Mouse (Mus musculus) left cerebral cortex, postnatal 10 days (tissue): ENCODE measurements around the gene Pomt1. TPM values are rescaled to one million over a fixed set of nuclear protein-coding genes. Genes with fewer than 3 reads are reported as not detected.
A peak's percentile ranks its signal among the peaks of the same experiment; 100 is the strongest.

Experiments used
- DNase-seq, 2 experiments: peaks; one replicate each; pipeline ENCODE4 v3.0.0; 2021 to 2022; ENCODE audit warnings: low spot score in 2 of 2, mixed read lengths in 1 of 2; ENCODE audit errors: extremely low spot score in 1 of 2
- intact Hi-C: fragments of 180-260 bp; cut with DNase I; formaldehyde crosslinking; loops from one replicate; pipeline ENCODE4 v1.15.1; 2025
- total RNA-seq, 2 experiments: library from RNA; stranded (reverse); gene quantifications; 2 replicates each; pipeline ENCODE4 v1.2.3; 2021

Pomt1 gene
- total RNA-seq, 2 experiments from 2014 or later, result 27.2 to 29.0 TPM

DNA sequence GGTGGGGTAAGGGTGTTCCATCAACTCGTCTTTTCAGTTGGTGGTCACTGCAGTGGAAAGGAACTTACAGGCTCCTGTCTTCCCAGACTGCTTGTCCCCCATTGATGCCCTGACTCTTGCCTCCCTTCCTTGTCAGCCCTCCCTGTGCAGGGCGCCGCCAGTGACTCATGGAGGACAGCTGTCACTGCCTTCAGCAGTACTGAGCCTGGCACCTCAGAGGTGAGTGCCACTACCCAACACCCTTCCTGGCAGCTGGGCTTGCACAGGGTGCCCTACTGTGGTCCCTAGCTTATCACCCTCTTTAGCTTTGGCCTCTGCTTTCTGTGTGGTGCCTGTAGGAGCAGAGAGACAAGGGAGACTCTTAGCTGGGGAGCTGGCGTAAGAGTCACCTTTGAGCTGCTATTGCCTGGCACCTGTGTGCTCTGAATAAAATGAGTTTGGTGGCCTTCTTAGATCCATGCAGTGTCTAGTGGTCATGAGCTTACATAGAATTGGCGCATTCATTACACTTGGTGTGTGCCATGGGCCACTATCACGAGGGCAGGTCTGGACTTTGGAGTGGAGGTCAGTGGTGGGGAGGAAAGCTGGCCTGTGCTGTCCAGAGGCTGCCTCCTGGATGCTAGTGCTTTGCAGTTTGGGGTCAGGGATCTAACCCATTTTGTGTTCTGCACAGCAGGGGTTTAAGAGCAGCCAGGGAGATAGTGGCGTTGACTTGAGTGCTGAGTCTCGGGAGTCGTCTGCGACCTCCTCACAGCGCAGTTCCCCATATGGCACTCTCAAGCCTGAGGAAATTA lies 17.7 kb upstream of the Pomt1 start:
- no peak for DNase-seq
- intact Hi-C loops, result loop anchor here (10.0 kb wide), 2 partner anchors 184 to 214 kb away; no protein-coding TSS in a partner anchor

DNA sequence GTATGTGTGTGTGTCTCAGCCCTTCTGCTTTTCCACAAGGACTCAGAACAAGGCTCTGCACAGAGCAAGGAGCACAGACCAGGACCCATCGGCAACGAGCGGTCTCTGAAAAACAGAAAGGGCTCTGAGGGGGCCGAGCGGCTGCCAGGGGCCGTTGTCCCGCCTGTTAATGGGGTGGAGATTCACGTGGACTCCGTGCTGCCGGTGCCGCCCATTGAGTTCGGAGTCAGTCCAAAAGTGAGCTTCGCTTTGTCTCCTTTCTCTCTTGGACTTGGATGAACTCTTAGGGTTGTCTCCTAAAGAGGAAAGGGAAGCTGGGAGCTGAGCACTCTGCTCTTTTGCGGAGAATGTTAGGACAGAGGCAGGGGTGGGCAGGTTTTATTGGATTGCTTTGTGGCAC lies 16.9 kb upstream of the Pomt1 start:
- intact Hi-C loops, result loop anchor here (10.0 kb wide), 2 partner anchors 185 to 215 kb away; no protein-coding TSS in a partner anchor
- no peak for DNase-seq

DNA sequence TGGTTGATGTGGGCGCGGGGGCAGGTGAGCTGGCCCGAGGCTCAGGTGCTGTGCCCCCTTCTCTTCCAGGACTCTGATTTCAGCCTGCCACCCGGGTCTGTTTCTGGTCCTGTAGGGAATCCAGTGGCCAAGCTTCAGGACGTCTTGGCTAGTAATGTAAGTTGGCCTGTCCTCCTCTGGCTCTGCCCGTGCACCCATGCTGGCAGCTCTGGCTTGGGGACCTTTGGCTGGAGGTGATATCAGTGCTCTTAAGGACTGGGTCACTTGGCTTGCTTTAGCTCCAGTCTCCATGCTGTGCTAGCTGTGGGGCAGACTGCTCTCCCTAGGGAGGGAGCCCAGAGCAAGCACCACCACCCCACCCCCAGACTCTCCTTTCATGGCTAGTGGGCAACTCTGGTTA lies 16.4 kb upstream of the Pomt1 start:
- DNase-seq, result no peak
- intact Hi-C loops, result no loop called here

DNA sequence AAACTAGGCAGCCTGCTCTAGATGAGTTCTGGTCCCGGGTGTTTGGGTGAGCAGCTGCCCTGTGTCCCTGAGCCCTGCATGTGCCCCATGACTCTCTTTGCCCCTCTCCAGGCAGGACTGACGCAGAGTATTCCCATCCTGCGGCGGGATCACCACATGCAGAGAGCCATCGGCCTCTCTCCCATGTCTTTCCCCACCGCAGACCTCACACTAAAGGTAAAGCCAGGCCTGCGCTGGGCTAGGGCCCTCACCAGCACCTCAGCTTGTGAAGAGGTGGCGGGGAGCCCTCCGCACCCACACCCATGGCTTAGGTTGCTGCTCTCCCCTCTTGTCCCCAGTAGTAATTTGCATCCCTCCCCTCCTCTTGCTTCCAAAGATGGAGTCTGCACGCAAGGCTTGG lies 15.4 kb upstream of the Pomt1 start:
- intact Hi-C loops, result no loop called here
- DNase-seq, result no peak

DNA sequence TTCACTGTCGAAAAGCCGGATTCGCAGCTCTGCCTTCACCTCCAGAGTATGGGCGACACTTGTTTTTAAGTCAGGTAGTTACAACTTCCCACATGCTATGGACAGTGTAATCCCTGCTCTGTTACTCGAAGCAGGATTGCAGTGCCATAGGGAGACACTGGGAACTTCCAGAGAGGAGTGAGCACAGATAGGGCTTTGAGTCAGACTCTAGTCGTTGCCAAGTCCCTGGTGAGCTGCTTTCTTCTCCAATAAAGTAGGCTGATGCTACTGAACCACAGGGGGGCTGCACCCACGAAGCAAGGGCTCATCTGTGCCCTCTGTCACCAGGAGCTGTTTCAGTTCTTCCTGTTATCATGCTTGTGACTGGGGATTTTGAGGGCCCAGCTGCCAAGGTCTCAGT lies 14.8 kb upstream of the Pomt1 start:
- intact Hi-C loops, result no loop called here
- no peak for DNase-seq

DNA sequence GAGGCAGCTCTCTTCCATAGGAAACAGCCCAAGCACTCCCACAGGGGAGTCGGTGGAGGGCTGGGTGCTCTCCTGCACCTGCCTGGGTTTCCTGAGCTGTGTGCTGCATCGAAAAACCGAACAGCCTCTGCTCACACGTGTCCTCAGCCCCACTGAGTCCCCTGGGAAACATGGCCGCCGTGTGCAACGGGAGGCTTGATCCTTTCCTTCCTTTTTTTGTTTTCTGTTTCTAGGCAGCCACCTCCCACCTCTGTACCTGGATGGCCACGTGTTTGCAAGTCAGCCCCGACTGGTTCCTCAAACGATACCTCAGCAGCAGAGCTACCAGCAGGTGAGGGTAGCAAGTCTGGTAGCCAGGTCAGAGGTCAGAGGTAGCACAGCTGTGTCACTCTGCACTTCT lies 14.3 kb upstream of the Pomt1 start:
- no peak for DNase-seq
- intact Hi-C loops, result no loop called here

DNA sequence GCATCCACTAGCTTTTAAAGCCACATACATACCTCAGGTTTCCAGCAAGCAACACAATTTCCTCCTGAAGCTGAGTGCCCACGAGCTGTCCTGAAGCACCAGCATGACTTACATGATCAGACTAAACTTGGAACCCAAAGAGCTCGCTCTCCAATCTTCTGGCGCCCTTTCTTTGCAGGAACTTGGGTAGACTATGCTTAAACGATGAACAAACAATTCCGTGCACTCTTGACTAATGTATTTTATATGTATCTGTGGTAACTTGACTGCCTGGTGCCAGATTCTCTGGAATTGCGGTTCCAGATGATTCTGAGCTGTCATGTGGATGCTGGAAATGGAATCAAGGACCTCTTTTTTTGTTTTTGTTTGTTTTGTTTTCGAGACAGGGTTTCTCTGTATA lies 957 bp upstream of the Pomt1 start:
- DNase-seq, result no peak
- intact Hi-C loops, result no loop called here

DNA sequence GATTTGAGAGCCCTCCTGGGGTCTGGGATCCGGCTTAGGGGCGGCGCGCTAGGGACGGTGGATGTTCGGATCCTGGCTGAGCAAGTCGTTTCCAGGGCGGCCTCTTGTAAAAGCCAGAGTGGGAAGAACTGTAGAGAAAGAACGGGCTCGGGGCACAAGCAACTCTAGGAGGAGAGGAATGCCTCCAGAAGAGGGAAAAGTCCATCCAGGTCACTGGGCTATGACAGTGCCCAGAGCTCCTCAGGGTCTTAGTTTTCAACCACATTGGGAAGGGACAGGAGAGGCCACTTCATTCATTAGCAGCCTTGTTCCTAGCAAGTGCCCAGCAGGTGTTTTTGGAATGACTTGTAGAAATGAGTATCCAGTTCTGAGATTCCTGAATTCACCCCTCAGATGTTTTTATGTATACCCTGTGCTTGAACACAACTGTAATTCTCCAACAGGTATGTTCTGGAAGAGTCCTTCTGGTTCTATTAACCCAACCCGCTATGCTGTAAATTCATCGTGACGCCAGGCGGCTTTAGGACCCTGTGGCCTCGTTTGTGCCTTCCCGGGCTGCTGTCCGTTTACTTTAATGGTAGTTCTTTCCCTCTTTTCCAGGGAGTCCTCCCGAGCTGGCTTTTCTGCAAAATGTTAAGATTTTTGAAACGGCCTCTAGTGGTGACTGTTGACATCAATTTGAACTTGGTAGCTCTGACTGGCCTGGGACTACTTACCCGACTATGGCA lies 534 bp downstream of the Pomt1 start:
- intact Hi-C loops, result no loop called here
- peak in 1 of 2 experiments; percentile 27 for DNase-seq

DNA sequence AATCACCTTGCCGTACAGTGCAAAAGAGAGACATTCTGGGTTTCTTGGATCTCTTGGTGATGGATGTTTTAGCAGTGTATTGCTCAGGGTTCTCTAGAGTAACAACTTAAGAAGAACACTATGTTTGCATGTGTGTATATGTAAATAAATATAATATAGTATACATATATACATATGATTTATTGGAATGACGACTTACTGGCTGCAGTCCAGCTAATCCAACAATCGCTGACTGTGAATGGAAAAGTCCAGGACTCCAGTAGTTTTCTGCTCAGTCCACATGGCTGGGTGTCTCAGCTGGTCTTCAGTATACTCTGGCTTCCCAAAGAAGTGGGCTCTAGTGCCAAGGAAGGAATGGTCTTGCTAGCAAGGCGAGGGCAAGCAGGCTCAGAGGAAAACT lies 1.2 kb downstream of the Pomt1 start:
- no peak for DNase-seq
- intact Hi-C loops, result no loop called here

DNA sequence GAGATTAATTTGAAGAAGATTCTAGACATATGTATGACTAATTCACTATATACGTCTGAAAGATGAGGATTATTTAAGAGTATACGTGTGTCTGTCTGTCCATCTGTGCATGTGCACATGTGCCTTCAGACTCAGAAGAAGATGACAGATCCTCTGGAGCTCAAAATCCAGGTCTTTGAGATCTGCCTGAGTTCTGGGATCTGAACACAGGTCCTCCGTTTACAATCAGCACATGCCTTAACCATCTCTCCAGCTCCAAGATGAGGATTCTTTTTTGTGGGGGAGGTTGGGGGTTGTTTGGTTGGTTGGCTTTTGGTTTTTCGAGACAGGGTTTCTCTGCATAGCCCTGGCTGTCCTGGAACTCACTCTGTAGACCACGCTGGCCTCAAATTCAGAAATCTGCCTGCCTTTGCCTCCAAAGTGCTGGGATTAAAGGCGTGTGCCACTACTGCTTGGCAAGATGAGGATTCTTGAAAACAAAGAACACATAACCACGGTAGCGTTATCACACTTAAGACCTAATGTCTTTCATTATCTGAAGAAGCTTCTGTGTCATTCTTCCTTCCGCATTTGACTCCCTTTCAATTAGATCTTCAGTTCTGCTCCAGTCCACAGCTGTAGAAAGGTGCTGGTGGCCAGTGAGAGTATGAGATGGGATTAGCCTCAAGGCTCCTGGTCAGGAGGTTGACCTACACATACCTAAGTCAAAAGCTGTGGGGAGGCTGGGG lies 2.5 kb downstream of the Pomt1 start:
- DNase-seq, result no peak
- intact Hi-C loops, result no loop called here

DNA sequence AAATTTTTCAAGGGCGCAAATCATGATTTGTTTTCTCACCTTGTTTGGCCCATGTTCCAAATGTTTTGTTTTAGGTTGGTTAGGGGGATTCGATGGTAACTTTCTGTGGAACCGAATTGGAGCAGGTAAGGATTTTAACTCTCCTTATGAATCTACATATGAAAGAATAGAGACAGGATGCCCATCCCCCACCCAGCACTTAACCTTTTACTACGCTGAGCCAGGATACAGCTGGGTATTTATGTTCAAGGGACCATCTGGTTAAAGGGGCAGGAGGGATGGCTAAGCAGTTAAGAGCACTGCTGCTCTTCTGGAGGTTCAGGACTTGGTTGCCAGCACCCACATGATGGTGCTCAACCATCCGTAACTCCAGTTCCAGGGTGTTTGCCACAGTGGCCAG lies 4.2 kb downstream of the Pomt1 start:
- intact Hi-C loops, result no loop called here
- no peak for DNase-seq

DNA sequence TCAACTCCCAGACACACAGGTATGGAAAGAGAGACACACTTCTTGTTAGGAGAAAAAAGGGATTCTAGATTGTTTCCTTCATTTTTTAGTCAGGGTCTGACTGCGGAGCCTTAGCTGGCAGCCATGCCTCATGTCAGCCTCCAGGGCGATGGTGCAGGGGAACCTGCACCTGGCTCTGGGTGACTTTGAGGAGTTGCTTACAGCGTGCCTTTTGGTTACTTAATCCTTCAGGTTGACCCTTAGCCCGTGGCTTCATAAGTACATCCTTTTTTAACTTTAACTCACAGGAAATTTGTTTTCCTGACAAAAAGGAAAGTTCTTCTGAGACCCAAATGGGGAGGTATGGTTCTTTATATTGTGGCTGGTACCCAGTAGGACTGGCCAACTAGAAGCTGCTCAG lies 6.6 kb downstream of the Pomt1 start:
- DNase-seq, result no peak
- intact Hi-C loops, result no loop called here

DNA sequence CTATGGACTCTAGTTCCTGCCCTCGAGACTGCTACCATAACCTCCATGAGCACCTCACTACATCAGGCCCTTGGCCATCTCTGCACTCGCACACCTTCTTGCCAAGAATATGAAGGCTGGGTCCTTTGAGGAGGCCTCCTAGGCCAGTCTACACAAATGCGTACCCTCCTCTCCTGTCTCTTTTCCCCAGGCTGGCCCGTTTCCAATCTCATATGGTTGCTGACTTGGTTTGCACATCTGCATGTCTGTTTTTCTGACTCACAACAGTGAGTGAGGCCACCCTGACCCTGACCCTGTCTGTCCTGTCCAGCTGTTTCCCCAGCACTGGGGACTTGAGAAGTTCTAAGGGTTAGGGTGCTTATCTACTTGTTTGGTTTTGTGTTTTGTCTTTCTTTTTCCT lies 10.4 kb downstream of the Pomt1 start:
- intact Hi-C loops, result no loop called here
- DNase-seq, result no peak

DNA sequence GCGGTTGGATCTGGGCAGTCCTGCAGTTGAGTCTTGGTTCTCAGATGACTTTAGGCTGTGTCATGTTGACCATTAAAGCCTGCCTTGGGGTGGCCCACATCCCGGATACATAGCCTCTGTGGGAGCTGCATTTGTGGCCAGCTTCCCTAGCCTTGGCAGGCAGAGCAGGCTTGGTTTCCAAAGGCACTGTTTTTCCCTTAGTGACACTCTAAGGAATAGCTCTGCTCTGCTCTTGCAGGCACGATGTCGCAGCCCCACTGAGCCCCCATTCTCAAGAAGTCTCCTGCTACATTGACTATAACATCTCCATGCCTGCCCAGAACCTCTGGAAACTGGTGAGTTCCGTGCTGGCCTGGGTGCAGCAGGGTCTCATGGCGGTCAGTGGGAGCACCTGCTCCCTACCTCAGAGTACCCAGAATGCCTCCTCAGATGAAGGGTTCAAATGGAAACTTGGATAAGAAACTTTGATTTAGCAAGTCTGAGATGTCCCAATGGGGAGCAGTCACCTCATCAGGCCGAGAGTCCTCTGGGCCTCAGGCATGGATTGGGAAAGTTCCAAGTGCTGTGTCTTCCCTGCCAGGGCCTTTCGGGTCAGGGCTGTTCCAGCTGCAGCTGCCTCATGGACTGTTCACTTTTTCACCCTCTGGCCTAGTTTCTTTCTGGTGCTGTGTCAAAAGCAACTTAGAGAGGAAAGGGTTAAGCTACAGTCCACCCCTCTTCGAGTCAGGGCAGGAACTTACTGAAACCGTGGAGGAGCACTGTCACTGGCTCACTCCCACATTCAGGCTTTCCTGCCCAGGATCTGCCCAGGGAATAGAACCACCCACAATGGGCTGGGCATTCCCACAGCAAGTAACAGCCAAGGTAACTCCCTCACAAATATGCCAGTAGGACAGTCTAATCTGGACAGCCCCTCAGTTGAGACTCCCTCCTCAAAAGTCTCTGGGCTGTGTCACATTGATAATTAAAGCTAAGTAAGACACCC lies 12.3 kb downstream of the Pomt1 start:
- intact Hi-C loops, result no loop called here

DNA sequence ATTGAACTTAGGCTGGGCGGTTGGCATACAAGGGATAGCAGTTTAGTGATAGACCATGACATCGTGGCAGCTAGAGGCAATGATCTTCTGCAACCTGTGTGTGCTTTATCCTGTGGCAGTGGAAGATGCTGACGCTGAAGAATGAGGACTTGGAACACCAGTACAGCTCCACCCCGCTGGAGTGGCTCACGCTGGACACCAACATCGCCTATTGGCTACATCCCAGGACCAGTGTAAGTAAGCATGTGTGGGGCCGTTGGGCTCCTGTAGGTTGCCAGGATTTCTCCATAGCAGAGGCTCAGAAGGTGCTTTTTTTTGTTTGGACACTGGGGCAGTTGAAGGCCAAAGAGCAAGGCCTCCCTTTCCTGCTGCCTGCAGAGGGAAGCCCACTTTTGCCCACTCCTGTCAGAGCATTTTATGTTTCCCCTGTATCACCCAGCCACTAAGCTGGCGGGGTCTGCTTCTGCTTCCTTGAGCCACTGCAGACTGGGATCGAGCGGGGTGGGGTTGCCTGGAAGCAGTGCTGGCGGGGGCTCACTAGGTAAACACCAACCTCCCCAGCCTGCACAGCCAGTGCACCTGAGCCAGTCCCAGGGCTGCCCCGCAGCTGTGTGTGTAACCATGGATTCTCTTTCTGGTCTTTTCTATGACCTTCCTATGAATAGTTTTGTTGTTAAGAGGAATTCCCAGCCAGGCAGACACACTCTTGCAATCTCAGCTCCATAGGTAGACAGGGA lies 15.6 kb downstream of the Pomt1 start:
- intact Hi-C loops, result no loop called here
- DNase-seq, result no peak

More for the DNA sequence above, 12.3 kb downstream of the Pomt1 start:
- no peak for DNase-seq

DNA sequence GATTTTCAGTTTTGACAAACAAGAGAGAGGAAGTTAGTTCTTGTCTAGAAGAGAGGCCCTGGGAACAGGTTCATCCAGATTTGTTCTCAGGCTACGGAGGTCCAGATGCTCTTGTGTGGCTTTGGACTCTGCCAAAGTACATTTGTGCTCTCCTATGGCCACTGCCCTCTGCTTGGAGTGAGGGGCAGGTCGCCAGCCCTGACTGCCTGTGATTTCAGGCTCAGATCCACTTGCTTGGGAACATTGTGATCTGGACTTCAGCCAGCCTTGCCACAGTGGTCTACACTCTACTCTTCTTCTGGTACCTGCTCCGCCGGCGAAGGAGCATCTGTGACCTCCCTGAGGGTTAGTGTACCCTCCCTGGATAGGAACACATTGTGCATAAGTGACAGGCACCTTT lies 16.3 kb downstream of the Pomt1 start:
- intact Hi-C loops, result no loop called here
- DNase-seq, result no peak

DNA sequence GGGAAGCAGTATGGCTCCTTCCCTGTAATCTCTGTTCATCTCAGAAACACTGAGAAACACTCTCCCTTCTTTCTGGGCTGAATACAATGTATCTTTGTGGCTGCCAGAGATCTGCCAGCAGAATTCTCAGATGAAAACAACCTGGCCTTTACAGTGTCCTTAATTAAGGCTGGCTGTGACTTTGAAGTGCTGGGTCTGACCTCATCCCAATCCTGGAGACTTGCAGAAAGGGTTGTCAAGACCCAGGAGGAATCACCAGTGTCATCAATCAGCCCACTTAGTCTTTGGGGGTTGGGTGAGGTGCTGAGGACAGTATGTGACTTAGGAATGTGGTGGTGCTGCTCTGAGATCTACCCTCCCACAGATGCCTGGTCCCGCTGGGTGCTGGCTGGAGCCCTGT lies 17.0 kb downstream of the Pomt1 start:
- no peak for DNase-seq
- intact Hi-C loops, result no loop called here

DNA sequence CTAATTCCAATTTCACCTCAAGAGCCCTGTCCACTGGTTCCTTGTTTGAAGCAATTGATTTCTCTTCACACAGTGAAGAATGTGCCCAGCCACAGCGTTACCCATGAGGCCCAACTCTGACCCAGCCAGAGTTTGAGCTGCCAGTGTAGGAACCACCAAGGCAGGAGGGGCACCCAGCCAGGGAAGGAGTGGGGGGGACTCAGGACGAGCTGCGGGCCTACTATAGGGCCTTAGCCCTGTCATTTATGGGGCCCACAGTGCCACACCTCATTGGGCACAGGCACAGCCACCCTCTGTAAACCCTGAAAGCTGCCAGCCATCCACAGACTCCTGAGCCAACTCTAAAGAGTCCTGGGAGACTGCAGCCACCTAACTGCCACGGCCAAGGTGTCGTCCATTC lies 18.2 kb downstream of the Pomt1 start:
- intact Hi-C loops, result no loop called here
- no peak for DNase-seq
